Mouse (Mus musculus) embryonic facial prominence, embryonic 14.5 days (tissue): ENCODE data around the gene Spc24. TPM values are rescaled to one million over a fixed set of nuclear protein-coding genes. Genes with fewer than 3 reads are reported as not detected.

ENCODE experiments used
- microRNA-seq: library from miRNA; unstranded; fragments of <30 nt; microRNA quantifications from one replicate; pipeline ENCODE4, GENCODE M21; 2016; ENCODE audit warnings: borderline number of aligned reads
- polyA plus RNA-seq: library from polyadenylated mRNA; unstranded; fragments of >200 nt; fragmentation: Nextera tagmentation; extraction: Ambion mirVana; gene quantifications from 2 replicates; pipeline ENCODE4 v1.2.1, GENCODE M21; 2014

Gene Spc24
- polyA plus RNA-seq, 1 experiment from 2014 or later = 70.4 TPM

Small RNA genes lying within 50 kb of the gene (microRNA-seq; reads per million reads assigned to microRNA genes)
- gene Mir7083 = 7.3 reads per million, percentile 26 among the genes with 10 or more reads in this experiment

Other genes starting within 250 kb of the Spc24 start
- gene AB124611, start 234.1 kb downstream of the Spc24 start, polyA plus RNA-seq = 2.0 and 2.1 TPM in 2 replicates
- 55.7 and 57.1 TPM in 2 replicates for gene Carm1, start 213.4 kb downstream of the Spc24 start, polyA plus RNA-seq
- gene Timm29, start 167.6 kb downstream of the Spc24 start, polyA plus RNA-seq = 41.5 and 42.3 TPM in 2 replicates
- 16.0 and 18.2 TPM in 2 replicates for gene Yipf2, start 167.5 kb downstream of the Spc24 start, polyA plus RNA-seq
- 70.9 and 82.0 TPM in 2 replicates for gene Smarca4, start 144.1 kb downstream of the Spc24 start, polyA plus RNA-seq
- 13.9 and 14.1 TPM in 2 replicates for gene Ldlr, start 36.8 kb downstream of the Spc24 start, polyA plus RNA-seq
- 10.7 and 12.1 TPM in 2 replicates for gene Kank2, start 38.4 kb upstream of the Spc24 start, polyA plus RNA-seq
- 0.41 and 0.54 TPM in 2 replicates for gene Angptl8, start 75.2 kb upstream of the Spc24 start, polyA plus RNA-seq
- 28.3 and 30.2 TPM in 2 replicates for gene Dock6, start 92.3 kb upstream of the Spc24 start, polyA plus RNA-seq
- 21.6 and 25.3 TPM in 2 replicates for gene Rab3d, start 157.9 kb upstream of the Spc24 start, polyA plus RNA-seq
- gene Ccdc159, start 167.2 kb upstream of the Spc24 start, polyA plus RNA-seq = 2.8 and 3.0 TPM in 2 replicates
- gene Tmem205, start 167.3 kb upstream of the Spc24 start, polyA plus RNA-seq = 53.3 and 53.7 TPM in 2 replicates
- 10.5 and 14.4 TPM in 2 replicates for gene Plppr2, start 176.7 kb upstream of the Spc24 start, polyA plus RNA-seq
- gene Swsap1, start 195.5 kb upstream of the Spc24 start, polyA plus RNA-seq = 9.5 and 10.1 TPM in 2 replicates
- gene Epor, start 203.2 kb upstream of the Spc24 start, polyA plus RNA-seq = 4.4 and 4.7 TPM in 2 replicates
- gene Rgl3, start 229.1 kb upstream of the Spc24 start, polyA plus RNA-seq = 1.3 and 1.7 TPM in 2 replicates
- 2.3 and 4.8 TPM in 2 replicates for gene Ccdc151, start 242.3 kb upstream of the Spc24 start, polyA plus RNA-seq
- 86.6 and 95.2 TPM in 2 replicates for gene Prkcsh, start 242.5 kb upstream of the Spc24 start, polyA plus RNA-seq